Mouse (Mus musculus): ENCODE measurements around the gene Ptprr. TPM values are rescaled to one million over a fixed set of nuclear protein-coding genes. Genes with fewer than 3 reads are reported as not detected.
A peak's percentile ranks its signal among the peaks of the same experiment; 100 is the strongest.

The Ptprr gene
- polyA plus RNA-seq, 1 experiment from 2014 or later = 17.6 TPM

GRCm38 (mm10) chr10:116205580-116206358 lies 187.8 kb downstream of the Ptprr start:
- Histone ChIP-seq H3K36me3 (replicated peaks) (no peaks in the 10 kb centered on the region), H3K4me1 (peaks cover 3% of the 10 kb centered on the region; the same call in 1 of the 2 replicates), H3K4me3 (no peak overlapping the region), H3K9ac (no peak overlapping the region), H3K27me3 (replicated peaks) (no peaks in the 10 kb centered on the region), H3K4me2 (no peak overlapping the region), H3K27ac (no peak overlapping the region), H3K9me3 (no peaks in the 10 kb centered on the region)
- ATAC-seq (replicated peaks) = no peak
- 72% methylated on average over 15 of the region's 15 CpGs for WGBS

GRCm38 (mm10) chr10:116206449-116206848 lies 188.4 kb downstream of the Ptprr start:
- H3K4me1 ChIP-seq = peaks cover 3% of the 10 kb centered on the region; the same call in 1 of the 2 replicates
- no peak for ATAC-seq (replicated peaks)
- WGBS = 86% methylated on average over 11 of the region's 11 CpGs
- H3K9ac ChIP-seq = no peak overlapping the region
- H3K9me3 ChIP-seq = no peaks in the 10 kb centered on the region
- no peak overlapping the region for H3K27ac ChIP-seq
- no peaks in the 10 kb centered on the region for H3K36me3 ChIP-seq (replicated peaks)
- H3K4me2 ChIP-seq = no peak overlapping the region
- H3K27me3 ChIP-seq (replicated peaks) = no peaks in the 10 kb centered on the region
- H3K4me3 ChIP-seq = no peak overlapping the region

- Histone ChIP-seq H3K36me3 (replicated peaks) (no peaks in the 10 kb centered on the region), H3K27ac (no peak overlapping the region; the same call in 1 of the 2 replicates), H3K9ac (no peak overlapping the region), H3K4me3 (no peak overlapping the region), H3K9me3 (no peaks in the 10 kb centered on the region), H3K4me1 (peaks cover 3% of the 10 kb centered on the region; the same call in 1 of the 2 replicates), H3K27me3 (replicated peaks) (no peaks in the 10 kb centered on the region), H3K4me2 (peak overlapping the region; percentile 17)
- 15% methylated on average over 9 of the region's 9 CpGs for WGBS
- no peak for ATAC-seq (replicated peaks)
Observed at GRCm38 (mm10) chr10:116207987-116208726, 190.1 kb downstream of the Ptprr start.

GRCm38 (mm10) chr10:116208727-116209115 lies 190.7 kb downstream of the Ptprr start:
- Histone ChIP-seq H3K36me3 (replicated peaks) (no peaks in the 10 kb centered on the region), H3K9ac (no peak overlapping the region), H3K4me2 (no peak overlapping the region), H3K4me1 (peaks cover 3% of the 10 kb centered on the region; the same call in 1 of the 2 replicates), H3K4me3 (no peak overlapping the region), H3K9me3 (no peaks in the 10 kb centered on the region), H3K27ac (no peak overlapping the region; the same call in 1 of the 2 replicates), H3K27me3 (replicated peaks) (no peaks in the 10 kb centered on the region)
- 52% methylated on average over 9 of the region's 9 CpGs for WGBS
- ATAC-seq (replicated peaks) = no peak

- WGBS = 21% methylated on average over 3 of the region's 3 CpGs
- ATAC-seq (replicated peaks) = no peak
- H3K4me3 ChIP-seq = no peak overlapping the region
Observed at GRCm38 (mm10) chr10:116212127-116212526, 194.1 kb downstream of the Ptprr start.

GRCm38 (mm10) chr10:116220336-116221118 lies 202.5 kb downstream of the Ptprr start:
- H3K4me3 ChIP-seq = no peak overlapping the region
- H3K4me2 ChIP-seq = no peak overlapping the region
- H3K4me1 ChIP-seq = no peaks in the 10 kb centered on the region
- no peaks in the 10 kb centered on the region for H3K36me3 ChIP-seq (replicated peaks)
- WGBS = 85% methylated on average over 12 of the region's 12 CpGs
- H3K9me3 ChIP-seq = no peaks in the 10 kb centered on the region
- H3K27me3 ChIP-seq (replicated peaks) = no peaks in the 10 kb centered on the region
- H3K27ac ChIP-seq = no peak overlapping the region
- H3K9ac ChIP-seq = no peak overlapping the region
- ATAC-seq (replicated peaks) = no peak

More at GRCm38 (mm10) chr10:116212127-116212526, 194.1 kb downstream of the Ptprr start:
- no peak overlapping the region for H3K4me2 ChIP-seq
- H3K27ac ChIP-seq = no peak overlapping the region
- no peak overlapping the region for H3K9ac ChIP-seq
- peaks cover 3% of the 10 kb centered on the region; the same call in 1 of the 2 replicates for H3K4me1 ChIP-seq
- H3K36me3 ChIP-seq (replicated peaks) = no peaks in the 10 kb centered on the region
- no peaks in the 10 kb centered on the region for H3K27me3 ChIP-seq (replicated peaks)
- H3K9me3 ChIP-seq = no peaks in the 10 kb centered on the region

GRCm38 (mm10) chr10:116235299-116235698 lies 217.3 kb downstream of the Ptprr start:
- Histone ChIP-seq H3K4me2 (no peak overlapping the region), H3K36me3 (replicated peaks) (no peaks in the 10 kb centered on the region), H3K27me3 (replicated peaks) (no peaks in the 10 kb centered on the region), H3K4me1 (no peaks in the 10 kb centered on the region), H3K4me3 (no peak overlapping the region), H3K9me3 (no peaks in the 10 kb centered on the region), H3K9ac (no peak overlapping the region), H3K27ac (no peak overlapping the region)
- 64% methylated on average over 5 of the region's 5 CpGs for WGBS
- ATAC-seq (replicated peaks) = no peak

- H3K4me2 ChIP-seq = no peak overlapping the region
- H3K9ac ChIP-seq = no peak overlapping the region
- no peaks in the 10 kb centered on the region for H3K4me1 ChIP-seq
- H3K9me3 ChIP-seq = no peaks in the 10 kb centered on the region
- no peak for ATAC-seq (replicated peaks)
- H3K4me3 ChIP-seq = no peak overlapping the region
- H3K27me3 ChIP-seq (replicated peaks) = no peaks in the 10 kb centered on the region
- WGBS = 74% methylated on average over 7 of the region's 7 CpGs
- H3K36me3 ChIP-seq (replicated peaks) = no peaks in the 10 kb centered on the region
- no peak overlapping the region for H3K27ac ChIP-seq
Observed at GRCm38 (mm10) chr10:116242200-116242599, 224.2 kb downstream of the Ptprr start.

- Histone ChIP-seq H3K27ac (no peak overlapping the region), H3K4me3 (no peak overlapping the region), H3K4me2 (no peak overlapping the region), H3K9me3 (no peaks in the 10 kb centered on the region), H3K36me3 (replicated peaks) (no peaks in the 10 kb centered on the region), H3K4me1 (no peaks in the 10 kb centered on the region), H3K9ac (no peak overlapping the region), H3K27me3 (replicated peaks) (no peaks in the 10 kb centered on the region)
- no peak for ATAC-seq (replicated peaks)
- 54% methylated on average over 7 of the region's 7 CpGs for WGBS
Observed at GRCm38 (mm10) chr10:116243373-116243772, 225.4 kb downstream of the Ptprr start.

- ATAC-seq (replicated peaks) = no peak
- Histone ChIP-seq H3K27ac (no peak overlapping the region), H3K9ac (no peak overlapping the region), H3K27me3 (replicated peaks) (no peaks in the 10 kb centered on the region), H3K36me3 (replicated peaks) (no peaks in the 10 kb centered on the region), H3K4me2 (no peak overlapping the region), H3K4me3 (no peak overlapping the region), H3K9me3 (no peaks in the 10 kb centered on the region), H3K4me1 (no peaks in the 10 kb centered on the region)
- WGBS = 79% methylated on average over 2 of the region's 2 CpGs
Observed at GRCm38 (mm10) chr10:116245632-116246031, 227.6 kb downstream of the Ptprr start.

- H3K9ac ChIP-seq = no peak overlapping the region
- WGBS = 88% methylated on average over 7 of the region's 7 CpGs
- no peak for ATAC-seq (replicated peaks)
- no peaks in the 10 kb centered on the region for H3K27me3 ChIP-seq (replicated peaks)
- no peaks in the 10 kb centered on the region for H3K36me3 ChIP-seq (replicated peaks)
- H3K27ac ChIP-seq = no peak overlapping the region
- H3K4me3 ChIP-seq = no peak overlapping the region
- no peaks in the 10 kb centered on the region for H3K4me1 ChIP-seq
- H3K9me3 ChIP-seq = no peaks in the 10 kb centered on the region
- no peak overlapping the region for H3K4me2 ChIP-seq
Observed at GRCm38 (mm10) chr10:116252668-116253067, 234.7 kb downstream of the Ptprr start.

- Histone ChIP-seq H3K4me1 (no peaks in the 10 kb centered on the region), H3K27me3 (replicated peaks) (no peaks in the 10 kb centered on the region), H3K36me3 (replicated peaks) (no peaks in the 10 kb centered on the region), H3K4me3 (no peak overlapping the region), H3K27ac (no peak overlapping the region), H3K4me2 (no peak overlapping the region), H3K9me3 (no peaks in the 10 kb centered on the region), H3K9ac (no peak overlapping the region)
- WGBS = 79% methylated on average over 6 of the region's 6 CpGs
- ATAC-seq (replicated peaks) = no peak
Observed at GRCm38 (mm10) chr10:116253972-116254371, 236.0 kb downstream of the Ptprr start.
